Mouse (Mus musculus) neural tube, embryonic 12.5 days (tissue): ENCODE data around the gene Hdac7. TPM values are rescaled to one million over a fixed set of nuclear protein-coding genes. Genes with fewer than 3 reads are reported as not detected.

Experiments
- ATAC-seq: fragments of 200-750 bp; cut with Nextera tagmentation; 2 replicates; pipeline ENCODE4 v1.8.0; 2017; ENCODE audit warnings: low read depth, mild to moderate bottlenecking, moderate TSS enrichment, moderate library complexity; ENCODE audit not compliant: low FRiP score
- H3K27ac ChIP-seq: fragments of 300-500 bp; sonication (generic); 2 replicates; pipeline ENCODE4 v1.5.1; 2016
- H3K27me3 ChIP-seq: fragments of 300-500 bp; sonication (generic); replicated peaks from 2 replicates; pipeline ENCODE4 v1.6.1; 2016; ENCODE audit warnings: mild to moderate bottlenecking
- H3K36me3 ChIP-seq: fragments of 300-500 bp; sonication (generic); 2 replicates; pipeline ENCODE4 v1.6.1; 2016; ENCODE audit warnings: mild to moderate bottlenecking
- H3K4me1 ChIP-seq: fragments of 300-500 bp; sonication (generic); 2 replicates; pipeline ENCODE4 v1.6.1; 2016
- H3K4me2 ChIP-seq: fragments of 300-500 bp; sonication (generic); replicated peaks from 2 replicates; pipeline ENCODE4 v1.6.1; 2016; ENCODE audit warnings: mild to moderate bottlenecking
- H3K4me3 ChIP-seq: fragments of 300-500 bp; sonication (generic); 2 replicates; pipeline ENCODE4 v1.5.1; 2016
- H3K9ac ChIP-seq: fragments of 300-500 bp; sonication (generic); 2 replicates; pipeline ENCODE4 v1.6.1; 2016; ENCODE audit warnings: mild to moderate bottlenecking
- H3K9me3 ChIP-seq: fragments of 300-500 bp; sonication (generic); 2 replicates; pipeline ENCODE4 v1.6.1; 2016; ENCODE audit warnings: mild to moderate bottlenecking
- WGBS: fragments of 180-500 bp; shearing (Covaris S2); methylation state at CpG from one replicate; pipeline ENCODE4 v1.1.7; 2016; 5-methylcytosine and 5-hydroxymethylcytosine counted together
- polyA plus RNA-seq: library from polyadenylated mRNA; unstranded; fragments of >200 nt; fragmentation: Nextera tagmentation; extraction: Ambion mirVana; gene quantifications from 2 replicates; pipeline ENCODE4 v1.2.1, GENCODE M21; 2016

Hdac7 gene
- polyA plus RNA-seq, 1 experiment from 2014 or later, result 29.7 TPM

- H3K27me3 ChIP-seq, result no peaks in the 10 kb centered on the region
- no peak overlapping the region for H3K4me3 ChIP-seq
- H3K36me3 ChIP-seq, result no peaks in the 10 kb centered on the region
- 88% methylated on average over 3 of the region's 3 CpGs for WGBS
- no peak overlapping the region for H3K9ac ChIP-seq
- no peak overlapping the region for H3K27ac ChIP-seq
- no peaks in the 10 kb centered on the region for H3K4me1 ChIP-seq
- no peaks in the 10 kb centered on the region for H3K9me3 ChIP-seq
- ATAC-seq, result no peak
- no peak overlapping the region for H3K4me2 ChIP-seq
Observed at GRCm38 (mm10) chr15:97852291-97852690, 8.0 kb upstream of the Hdac7 start.

DNA sequence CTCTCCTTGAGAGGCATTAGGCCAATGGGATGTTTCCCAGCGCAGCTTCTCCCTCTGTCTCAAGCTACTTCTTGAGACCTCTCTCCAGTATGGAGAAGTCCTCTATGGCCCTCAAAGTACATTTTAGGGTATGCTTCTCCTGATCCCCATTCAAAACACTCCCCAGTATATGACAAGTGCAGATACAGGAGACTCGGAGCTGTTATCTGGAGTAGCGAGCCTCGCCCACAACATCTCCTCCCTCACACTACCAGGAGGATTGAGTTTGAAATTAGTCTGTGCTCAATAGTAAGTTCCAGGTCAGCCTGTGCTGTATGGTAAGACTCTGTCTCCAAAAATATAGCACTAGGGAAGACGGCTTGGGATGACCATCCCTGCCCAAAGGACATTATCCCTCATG, 6.7 kb upstream of the Hdac7 start:
- no peak overlapping the region for H3K27ac ChIP-seq
- 86% methylated on average over 5 of the region's 5 CpGs for WGBS
- no peaks in the 10 kb centered on the region for H3K4me1 ChIP-seq
- H3K4me2 ChIP-seq, result no peak overlapping the region
- ATAC-seq, result no peak
- no peak overlapping the region for H3K9ac ChIP-seq
- no peaks in the 10 kb centered on the region for H3K36me3 ChIP-seq
- no peak overlapping the region for H3K4me3 ChIP-seq
- no peaks in the 10 kb centered on the region for H3K9me3 ChIP-seq
- no peaks in the 10 kb centered on the region for H3K27me3 ChIP-seq

GRCm38 (mm10) chr15:97850441-97850840, 6.1 kb upstream of the Hdac7 start:
- WGBS, result 19% methylated on average over 2 of the region's 2 CpGs
- Histone ChIP-seq H3K4me3 (no peak overlapping the region), H3K4me2 (no peak overlapping the region), H3K36me3 (no peaks in the 10 kb centered on the region), H3K9me3 (no peaks in the 10 kb centered on the region), H3K4me1 (no peaks in the 10 kb centered on the region), H3K27me3 (no peaks in the 10 kb centered on the region), H3K9ac (no peak overlapping the region), H3K27ac (no peak overlapping the region)
- ATAC-seq, result no peak

DNA sequence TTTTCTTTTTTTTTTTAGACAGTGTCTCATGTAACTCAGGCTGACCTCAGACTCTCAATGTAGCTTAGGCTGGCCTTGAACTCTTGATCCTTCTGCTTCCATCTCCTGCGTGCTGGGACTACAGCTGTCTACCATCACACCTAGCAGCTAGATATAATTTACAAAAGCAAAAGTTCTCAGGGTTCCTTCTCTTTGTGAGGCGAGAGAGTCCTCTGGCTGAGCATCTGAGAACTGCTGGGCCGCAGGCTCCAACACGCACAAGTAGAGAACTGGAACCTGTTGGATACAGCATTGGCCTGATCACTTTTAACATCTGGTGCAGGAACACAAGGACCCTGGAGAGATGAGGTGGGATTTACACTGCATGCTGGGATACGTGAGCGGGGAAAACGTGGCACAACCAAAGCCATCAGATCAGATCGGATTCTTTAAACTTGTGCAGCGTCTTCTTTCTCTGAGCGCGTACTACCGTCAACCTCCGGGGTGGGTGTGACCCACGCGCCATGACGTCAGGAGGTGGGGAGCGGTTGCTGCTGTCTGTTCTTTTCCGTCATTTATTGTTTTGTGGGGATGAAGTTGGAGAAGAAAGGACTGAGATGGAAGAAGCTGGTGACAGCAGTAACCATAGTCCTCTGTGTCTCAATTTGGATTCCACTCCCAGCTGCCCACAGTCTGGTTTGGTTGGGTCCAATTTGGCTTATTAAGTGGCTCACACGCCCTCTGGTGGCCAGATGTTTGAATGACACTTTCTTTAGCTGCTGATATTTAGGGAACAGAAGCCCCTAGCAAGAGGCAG, 5.0 kb upstream of the Hdac7 start:
- Histone ChIP-seq H3K27ac (no peak overlapping the region), H3K4me3 (peak overlapping the region; percentile 28), H3K4me2 (peak overlapping the region; percentile 67), H3K9ac (0 out of 2 replicates have a peak overlapping the region, but pooled peaks have one; percentile 8), H3K27me3 (no peaks in the 10 kb centered on the region), H3K36me3 (no peaks in the 10 kb centered on the region), H3K9me3 (no peaks in the 10 kb centered on the region), H3K4me1 (no peaks in the 10 kb centered on the region)
- 7% methylated on average over 19 of the region's 19 CpGs for WGBS
- ATAC-seq, result peak; percentile 53

DNA sequence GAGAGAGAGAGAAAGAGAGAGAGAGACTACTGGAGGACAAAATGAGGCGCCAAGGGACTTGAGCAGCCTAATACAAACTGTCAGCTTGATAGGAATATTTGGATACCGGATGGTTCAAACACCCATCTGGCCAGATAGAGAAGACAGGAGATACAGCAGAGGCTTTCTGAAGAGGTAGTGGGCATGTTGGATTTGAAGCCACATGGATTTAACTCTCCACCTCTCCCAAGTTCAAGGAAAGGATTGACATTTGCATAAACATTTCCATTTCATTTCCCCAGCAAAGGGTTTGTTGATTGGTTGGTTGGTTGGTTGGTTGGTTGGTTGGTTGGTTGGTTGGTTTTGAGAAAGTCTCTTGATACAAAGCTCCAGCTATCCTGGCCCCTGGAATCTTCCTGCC, 3.6 kb upstream of the Hdac7 start:
- Histone ChIP-seq H3K4me1 (no peaks in the 10 kb centered on the region), H3K4me3 (no peak overlapping the region), H3K36me3 (no peaks in the 10 kb centered on the region), H3K9me3 (no peaks in the 10 kb centered on the region), H3K9ac (no peak overlapping the region), H3K27me3 (no peaks in the 10 kb centered on the region), H3K27ac (no peak overlapping the region), H3K4me2 (no peak overlapping the region)
- ATAC-seq, result no peak
- WGBS, result 93% methylated on average over 2 of the region's 2 CpGs

DNA sequence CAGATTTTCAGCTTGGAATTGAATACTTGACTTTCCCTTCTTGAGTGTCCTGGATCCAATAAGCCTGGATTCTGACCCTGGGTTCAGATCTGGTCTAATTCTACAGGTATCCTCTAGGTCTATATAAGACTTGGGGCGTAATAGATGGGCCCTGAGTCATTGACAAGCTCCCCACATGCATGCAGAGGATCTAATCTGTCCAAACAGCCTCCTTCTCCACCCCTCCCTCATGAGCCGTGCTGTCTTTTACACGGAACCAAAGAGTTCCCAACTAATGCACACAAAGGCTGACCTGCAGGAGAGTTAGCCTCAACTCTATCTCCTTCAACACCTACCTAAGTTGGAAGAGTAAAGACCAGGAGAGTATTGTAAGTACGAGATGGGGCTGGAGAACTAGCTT, 3.0 kb upstream of the Hdac7 start:
- no peaks in the 10 kb centered on the region for H3K36me3 ChIP-seq
- H3K4me2 ChIP-seq, result no peak overlapping the region
- no peaks in the 10 kb centered on the region for H3K9me3 ChIP-seq
- no peak overlapping the region for H3K27ac ChIP-seq
- 91% methylated on average over 4 of the region's 4 CpGs for WGBS
- no peak overlapping the region for H3K4me3 ChIP-seq
- ATAC-seq, result no peak
- no peaks in the 10 kb centered on the region for H3K4me1 ChIP-seq
- H3K9ac ChIP-seq, result no peak overlapping the region
- H3K27me3 ChIP-seq, result no peaks in the 10 kb centered on the region

DNA sequence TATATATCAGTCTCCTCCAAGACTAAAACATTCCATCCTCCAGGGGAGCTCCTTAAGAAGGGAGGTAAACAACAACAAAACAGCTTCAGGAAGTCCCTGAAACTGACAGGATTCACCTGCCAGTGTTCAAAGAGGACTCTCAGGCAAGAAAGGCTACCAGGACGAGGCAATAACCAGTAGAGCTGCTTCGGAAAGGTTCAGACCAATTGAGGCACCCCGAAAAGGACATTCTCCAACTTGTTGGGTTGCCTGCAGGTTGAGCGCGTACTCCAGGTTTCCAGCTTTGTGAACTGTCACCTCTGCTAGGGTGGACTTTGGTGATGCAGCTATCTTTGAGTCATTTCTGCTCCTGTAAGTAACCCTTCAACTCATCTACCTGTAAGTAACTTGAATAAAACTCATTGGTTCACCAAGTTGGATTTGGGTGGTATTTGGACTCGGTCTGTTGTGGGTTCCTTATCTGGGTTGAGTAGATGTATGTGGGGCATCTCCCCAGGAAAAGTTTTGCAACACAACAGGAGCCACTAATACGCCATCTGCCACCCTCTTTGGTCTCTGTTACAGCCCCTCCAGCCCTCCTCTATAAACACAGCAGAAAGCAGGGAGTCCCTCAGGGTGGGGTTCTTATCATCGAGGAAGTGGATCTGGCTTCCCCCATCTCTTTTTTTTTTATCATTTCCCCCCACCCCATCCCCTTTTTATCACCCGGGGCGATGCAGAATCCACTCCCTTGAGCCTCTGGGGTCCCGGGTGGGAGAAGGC, 2.0 kb upstream of the Hdac7 start:
- ATAC-seq, result no peak
- Histone ChIP-seq H3K4me3 (no peak overlapping the region), H3K9ac (no peak overlapping the region), H3K9me3 (no peaks in the 10 kb centered on the region), H3K27ac (no peak overlapping the region), H3K27me3 (no peaks in the 10 kb centered on the region), H3K36me3 (no peaks in the 10 kb centered on the region), H3K4me2 (no peak overlapping the region), H3K4me1 (no peaks in the 10 kb centered on the region)
- WGBS, result 86% methylated on average over 11 of the region's 11 CpGs

GRCm38 (mm10) chr15:97843247-97843651, 1.1 kb downstream of the Hdac7 start:
- H3K4me2 ChIP-seq, result no peak overlapping the region
- 81% methylated on average over 7 of the region's 7 CpGs for WGBS

GRCm38 (mm10) chr15:97842058-97842457, 2.2 kb downstream of the Hdac7 start:
- Histone ChIP-seq H3K27me3 (no peaks in the 10 kb centered on the region), H3K4me2 (no peak overlapping the region), H3K9ac (no peak overlapping the region), H3K9me3 (no peaks in the 10 kb centered on the region), H3K36me3 (no peaks in the 10 kb centered on the region), H3K4me1 (peaks cover 12% of the 10 kb centered on the region), H3K27ac (no peak overlapping the region), H3K4me3 (no peak overlapping the region)
- no peak for ATAC-seq
- WGBS, result 82% methylated on average over 6 of the region's 6 CpGs

More at GRCm38 (mm10) chr15:97843247-97843651, 1.1 kb downstream of the Hdac7 start:
- Histone ChIP-seq H3K9ac (no peak overlapping the region), H3K27me3 (no peaks in the 10 kb centered on the region), H3K4me1 (peaks cover 7% of the 10 kb centered on the region), H3K27ac (no peak overlapping the region), H3K4me3 (no peak overlapping the region), H3K9me3 (no peaks in the 10 kb centered on the region), H3K36me3 (no peaks in the 10 kb centered on the region)
- ATAC-seq, result no peak

- ATAC-seq, result no peak
- Histone ChIP-seq H3K9me3 (no peaks in the 10 kb centered on the region), H3K27me3 (no peaks in the 10 kb centered on the region), H3K4me2 (no peak overlapping the region), H3K4me3 (no peak overlapping the region), H3K36me3 (no peaks in the 10 kb centered on the region), H3K9ac (no peak overlapping the region), H3K27ac (no peak overlapping the region), H3K4me1 (peaks cover 12% of the 10 kb centered on the region)
- WGBS, result 91% methylated on average over 6 of the region's 6 CpGs
Observed at GRCm38 (mm10) chr15:97841383-97841782, 2.9 kb downstream of the Hdac7 start.

DNA sequence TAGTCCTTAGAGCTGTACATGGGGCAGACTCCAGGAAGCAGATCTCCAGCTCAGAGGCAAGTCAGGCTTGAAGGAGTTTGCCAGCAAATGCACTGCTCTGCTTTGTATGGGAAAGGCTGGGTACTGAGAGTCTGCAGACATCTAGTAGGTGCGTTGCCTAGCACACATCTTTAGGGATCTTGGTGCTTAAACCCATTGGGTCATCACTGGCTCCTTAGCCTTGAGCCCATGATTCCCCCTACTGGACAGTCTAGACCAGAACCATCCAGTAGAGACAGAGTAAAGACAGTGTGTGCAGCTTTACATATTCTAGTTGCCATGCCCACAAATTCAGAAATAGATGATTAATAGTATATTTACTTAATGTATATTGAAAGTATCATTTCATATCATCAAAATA, 3.5 kb downstream of the Hdac7 start:
- Histone ChIP-seq H3K9me3 (no peaks in the 10 kb centered on the region), H3K4me3 (no peak overlapping the region), H3K4me2 (no peak overlapping the region), H3K4me1 (peaks cover 12% of the 10 kb centered on the region), H3K27ac (no peak overlapping the region), H3K9ac (no peak overlapping the region), H3K27me3 (no peaks in the 10 kb centered on the region), H3K36me3 (no peaks in the 10 kb centered on the region)
- no peak for ATAC-seq
- WGBS, result 93% methylated on average over 1 of the region's 1 CpGs

DNA sequence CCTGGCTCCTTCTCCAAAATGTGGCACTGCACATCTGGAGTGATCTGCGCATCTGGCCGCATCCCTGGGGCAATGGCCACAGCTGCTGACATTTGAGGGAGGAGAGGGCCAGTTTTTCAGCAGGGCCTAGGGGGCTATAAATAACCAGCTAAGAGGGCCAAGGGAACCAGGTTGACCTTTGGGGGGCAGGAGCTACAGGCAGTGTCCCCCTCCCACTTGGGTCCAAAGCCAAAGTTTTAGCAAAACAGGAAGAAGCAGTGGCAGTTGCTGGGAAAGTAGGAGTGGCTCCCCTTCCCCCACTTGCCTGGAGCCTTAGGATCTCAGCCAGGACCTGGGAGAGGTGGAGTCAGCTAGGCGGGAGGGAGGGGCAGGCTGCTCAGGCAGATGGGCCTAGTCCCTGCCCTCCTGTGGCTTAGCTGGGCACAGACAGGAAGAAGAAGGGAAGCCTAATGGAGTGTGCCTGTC, 4.3 kb downstream of the Hdac7 start:
- no peaks in the 10 kb centered on the region for H3K36me3 ChIP-seq
- 0 out of 2 replicates have a peak, but pooled peaks have one; percentile 37 for ATAC-seq

More for the DNA sequence above, 4.3 kb downstream of the Hdac7 start:
- no peak overlapping the region for H3K27ac ChIP-seq
- H3K4me2 ChIP-seq, result no peak overlapping the region
- WGBS, result 23% methylated on average over 3 of the region's 3 CpGs
- H3K9ac ChIP-seq, result no peak overlapping the region
- H3K4me1 ChIP-seq, result peaks cover 12% of the 10 kb centered on the region
- no peak overlapping the region for H3K4me3 ChIP-seq
- no peaks in the 10 kb centered on the region for H3K9me3 ChIP-seq
- no peaks in the 10 kb centered on the region for H3K27me3 ChIP-seq
